Comparison of ENCODE assay signal across 22 mouse cellular contexts in genomic region chr5:91790412-91790811, GRCm38 (mm10).
DNase-seq lines count a peak whose midpoint lies in the region; ATAC-seq and TF ChIP-seq lines count a peak whose summit lies in the region.
"Had no signal": no experiment of that assay in that cellular context is flagged by ENCODE, and none has a peak within 500 bp of the region (broad histone marks: within the 10 kb centered on the region; RNA-seq: fewer than 3 reads in every experiment).

No protein-coding gene starts in this region.

- no peaks in the 10 kb centered on the region for H3K36me3 ChIP-seq in midbrain, embryonic 11.5 days (ENCODE audit: control insufficient read depth, insufficient read depth, low read length)
- no peaks in the 10 kb centered on the region for H3K36me3 ChIP-seq in midbrain, postnatal 0 days (ENCODE audit: insufficient read depth, low read length)
- H3K36me3 ChIP-seq in embryonic facial prominence, embryonic 14.5 days (ENCODE audit: control insufficient read depth, insufficient read depth, low read length) = no peaks in the 10 kb centered on the region
- no peaks in the 10 kb centered on the region for H3K36me3 ChIP-seq in limb, embryonic 15.5 days
- H3K36me3 ChIP-seq: embryonic facial prominence, embryonic 12.5 days; forebrain, embryonic 10.5 days; heart, embryonic 15.5 days; hindbrain, embryonic 10.5 days had no signal

- no peak overlapping the region for H3K4me3 ChIP-seq in midbrain, embryonic 11.5 days (ENCODE audit: low read depth, low read length)
- H3K4me3 ChIP-seq in midbrain, postnatal 0 days (ENCODE audit: low read depth, low read length) = no peak overlapping the region
- H3K4me3 ChIP-seq in embryonic facial prominence, embryonic 14.5 days (ENCODE audit: low read depth, low read length) = no peak overlapping the region
- H3K4me3 ChIP-seq in limb, embryonic 15.5 days = no peak overlapping the region
- H3K4me3 ChIP-seq: embryonic facial prominence, embryonic 12.5 days; erythroblast, embryonic 14.5 days; forebrain, embryonic 10.5 days; heart, adult 2 months; heart, embryonic 15.5 days; hindbrain, embryonic 10.5 days had no signal

- no peak for TF ChIP-seq CTCF in midbrain, postnatal 0 days (IDR thresholded peaks at IDR 0.05)

- no peaks in the 10 kb centered on the region for H3K9me3 ChIP-seq in midbrain, embryonic 11.5 days (ENCODE audit: control insufficient read depth, low read length)
- no peaks in the 10 kb centered on the region for H3K9me3 ChIP-seq in midbrain, postnatal 0 days (ENCODE audit: low read length)
- no peaks in the 10 kb centered on the region for H3K9me3 ChIP-seq in embryonic facial prominence, embryonic 14.5 days (ENCODE audit: control insufficient read depth, low read length)
- H3K9me3 ChIP-seq in limb, embryonic 15.5 days = no peaks in the 10 kb centered on the region
- H3K9me3 ChIP-seq: embryonic facial prominence, embryonic 12.5 days; forebrain, embryonic 10.5 days; heart, embryonic 15.5 days; hindbrain, embryonic 10.5 days had no signal

- no peak overlapping the region for H3K4me2 ChIP-seq in midbrain, embryonic 11.5 days
- no peak overlapping the region for H3K4me2 ChIP-seq in midbrain, postnatal 0 days (ENCODE audit: low read depth, low read length, poor library complexity, severe bottlenecking)
- no peak overlapping the region for H3K4me2 ChIP-seq in embryonic facial prominence, embryonic 14.5 days (ENCODE audit: low read depth, low read length)
- no peak overlapping the region for H3K4me2 ChIP-seq in limb, embryonic 15.5 days
- H3K4me2 ChIP-seq: embryonic facial prominence, embryonic 12.5 days; heart, embryonic 11.5 days; heart, embryonic 15.5 days; hindbrain, embryonic 14.5 days had no signal

- WGBS in midbrain, embryonic 11.5 days = 63% methylated on average over 2 of the region's 2 CpGs
- 63% methylated on average over 2 of the region's 2 CpGs for WGBS in midbrain, postnatal 0 days
- WGBS in embryonic facial prominence, embryonic 14.5 days = 19% methylated on average over 2 of the region's 2 CpGs
- WGBS in limb, embryonic 15.5 days = 31% methylated on average over 2 of the region's 2 CpGs

- DNase-seq in midbrain, embryonic 11.5 days (ENCODE audit: low spot score, missing footprints) = peak; percentile 56
- DNase-seq in midbrain, postnatal 0 days (ENCODE audit: low spot score) = no peak
- DNase-seq in embryonic facial prominence, embryonic 14.5 days (ENCODE audit: low spot score) = peak; percentile 75
- DNase-seq in thymus, postnatal 4 days = no peak
- no peak for DNase-seq in cerebellum, adult 11-12 months
- no peak for DNase-seq in frontal cortex, adult 2 months (ENCODE audit: extremely low spot score in 1 of 2, low spot score in 1 of 2)
- DNase-seq: adrenal gland, adult 2 months; adrenal gland, postnatal 25 days; cerebellum, adult 2 months; cerebellum, postnatal 10 days; gastrocnemius, postnatal 14 days; heart, adult 2 months; heart, postnatal 14 days had no signal

- H3K9ac ChIP-seq in midbrain, embryonic 11.5 days (ENCODE audit: low read length) = no peak overlapping the region
- H3K9ac ChIP-seq in midbrain, postnatal 0 days (replicated peaks; ENCODE audit: low read length, poor library complexity, severe bottlenecking) = no peak overlapping the region
- H3K9ac ChIP-seq in embryonic facial prominence, embryonic 14.5 days (ENCODE audit: low read depth, low read length) = no peak overlapping the region
- H3K9ac ChIP-seq in limb, embryonic 15.5 days = no peak overlapping the region
- H3K9ac ChIP-seq: embryonic facial prominence, embryonic 12.5 days; heart, embryonic 15.5 days; hindbrain, embryonic 14.5 days had no signal

- no peak for ATAC-seq in midbrain, embryonic 11.5 days (ENCODE audit: low FRiP score)
- ATAC-seq in midbrain, postnatal 0 days (ENCODE audit: low FRiP score) = no peak
- ATAC-seq in embryonic facial prominence, embryonic 14.5 days (ENCODE audit: low read depth) = peak; percentile 92
- ATAC-seq in limb, embryonic 15.5 days (ENCODE audit: insufficient number of reproducible peaks, low FRiP score, low TSS enrichment, low read depth) = 0 out of 2 replicates have a peak, but pooled peaks have one; percentile 40
- ATAC-seq: forebrain, embryonic 16.5 days had no signal

- no peak overlapping the region for H3K27ac ChIP-seq in midbrain, embryonic 11.5 days (ENCODE audit: low read depth, low read length)
- H3K27ac ChIP-seq in midbrain, postnatal 0 days (ENCODE audit: low read depth, low read length) = no peak overlapping the region
- H3K27ac ChIP-seq in embryonic facial prominence, embryonic 14.5 days (replicated peaks; ENCODE audit: low read depth, low read length) = peak overlapping the region; percentile 28; the same call in 1 of the 2 replicates
- H3K27ac ChIP-seq in limb, embryonic 15.5 days = no peak overlapping the region
- H3K27ac ChIP-seq: embryonic facial prominence, embryonic 12.5 days; forebrain, embryonic 10.5 days; heart, adult 2 months; heart, embryonic 15.5 days; hindbrain, embryonic 10.5 days; hindbrain, embryonic 14.5 days had no signal

- H3K27me3 ChIP-seq in midbrain, embryonic 11.5 days (ENCODE audit: control insufficient read depth, insufficient read depth, low read length) = no peaks in the 10 kb centered on the region
- H3K27me3 ChIP-seq in midbrain, postnatal 0 days (ENCODE audit: insufficient read depth, low read length) = no peaks in the 10 kb centered on the region
- H3K27me3 ChIP-seq in embryonic facial prominence, embryonic 14.5 days (replicated peaks; ENCODE audit: control insufficient read depth, insufficient read depth, low read length) = no peaks in the 10 kb centered on the region
- H3K27me3 ChIP-seq in limb, embryonic 15.5 days = no peaks in the 10 kb centered on the region
- H3K27me3 ChIP-seq: embryonic facial prominence, embryonic 12.5 days; heart, embryonic 15.5 days had no signal

- no peaks in the 10 kb centered on the region for H3K4me1 ChIP-seq in midbrain, embryonic 11.5 days (ENCODE audit: control insufficient read depth, insufficient read depth, low read length)
- no peaks in the 10 kb centered on the region for H3K4me1 ChIP-seq in midbrain, postnatal 0 days (ENCODE audit: insufficient read depth, low read length)
- peaks cover 6% of the 10 kb centered on the region; the same call in 1 of the 2 replicates for H3K4me1 ChIP-seq in embryonic facial prominence, embryonic 14.5 days (ENCODE audit: control insufficient read depth, insufficient read depth, low read length)
- no peaks in the 10 kb centered on the region for H3K4me1 ChIP-seq in limb, embryonic 15.5 days
- H3K4me1 ChIP-seq: embryonic facial prominence, embryonic 12.5 days; heart, embryonic 15.5 days; hindbrain, embryonic 10.5 days had no signal

Comparison
In these comparisons a context has a peak if more than half of its experiments do, and no peak if none do; other contexts are left out.
1. DNase-seq: peak in midbrain, embryonic 11.5 days (single experiment) and embryonic facial prominence, embryonic 14.5 days (single experiment); none in midbrain, postnatal 0 days (single experiment), thymus, postnatal 4 days (single experiment), cerebellum, adult 11-12 months (single experiment) and frontal cortex, adult 2 months (0 of 2).
2. ATAC-seq: peak in embryonic facial prominence, embryonic 14.5 days (single experiment) and limb, embryonic 15.5 days (single experiment); none in midbrain, embryonic 11.5 days (single experiment) and midbrain, postnatal 0 days (single experiment).